Mouse (Mus musculus) CH12.LX (cell line): ENCODE measurements at regions not wholly inside any gene's neighbourhood (a gene's known extent, or its start where the extent isn't known, plus 50 kb on each side); places are given as distances from the start of the nearest gene placed in this dataset.

Source experiments
- DNase-seq: peaks from one replicate; pipeline ENCODE4 v3.0.0-alpha.2; 2013; ENCODE audit errors: extremely low read depth
- H3K27ac ChIP-seq: 2 replicates; pipeline ENCODE4 v1.5.1; 2012; ENCODE audit warnings: low read depth, mild to moderate bottlenecking, control low read depth, moderate library complexity; ENCODE audit not compliant: insufficient read depth
- H3K27me3 ChIP-seq: replicated peaks from 2 replicates; pipeline ENCODE3; 2012; ENCODE audit warnings: inconsistent platforms
- H3K36me3 ChIP-seq, 2 experiments: replicated peaks in 1 of 2; 2 replicates each; pipeline versions ENCODE3 to v1.6.1; 2012; ENCODE audit warnings: inconsistent platforms in 1 of 2, low read length in 1 of 2, mild to moderate bottlenecking in 1 of 2, mixed read lengths in 1 of 2, moderate library complexity in 1 of 2; ENCODE audit not compliant: control insufficient read depth in 1 of 2, insufficient read depth in 1 of 2
- H3K4me1 ChIP-seq, 2 experiments: 2 replicates each; pipeline ENCODE4 v1.6.1; 2012; ENCODE audit warnings: inconsistent platforms in 1 of 2, moderate library complexity in 1 of 2; ENCODE audit not compliant: insufficient read depth in 2 of 2, control insufficient read depth in 1 of 2
- H3K4me2 ChIP-seq: 2 replicates; pipeline ENCODE4 v1.6.1; 2012; ENCODE audit warnings: low read depth, mild to moderate bottlenecking, control low read depth; ENCODE audit not compliant: poor library complexity, insufficient read depth, severe bottlenecking
- H3K4me3 ChIP-seq, 3 experiments: fragments of 150-350 bp in 1 of 3; sonication (generic) in 1 of 3; replicated peaks in 1 of 3; 2 replicates each; pipeline versions ENCODE3 to v1.5.1; 2011 to 2012; ENCODE audit warnings: low read depth in 2 of 3, low read length in 2 of 3, mild to moderate bottlenecking in 2 of 3, moderate library complexity in 2 of 3, control low read depth in 1 of 3, improper control_type of control experiment in 1 of 3, inconsistent platforms in 1 of 3, mixed read lengths in 1 of 3; ENCODE audit not compliant: poor library complexity in 1 of 3
- H3K79me2 ChIP-seq: replicated peaks from 2 replicates; pipeline ENCODE4 v1.6.1; 2012; ENCODE audit warnings: mild to moderate bottlenecking, moderate library complexity; ENCODE audit not compliant: control insufficient read depth, poor library complexity, insufficient read depth, severe bottlenecking; ENCODE audit errors: extremely low read depth
- H3K9ac ChIP-seq: 2 replicates; pipeline ENCODE4 v1.6.1; 2012; ENCODE audit warnings: low read depth, mild to moderate bottlenecking, control low read depth, moderate library complexity; ENCODE audit not compliant: insufficient read depth
- H3K9me3 ChIP-seq: replicated peaks from 2 replicates; pipeline ENCODE3; 2012; ENCODE audit warnings: low read length, inconsistent platforms, mixed read lengths
- BHLHE40 ChIP-seq: IDR thresholded peaks from 2 replicates; pipeline ENCODE4 v1.6.1; 2011; ENCODE audit warnings: mild to moderate bottlenecking, low read depth, low read length, improper control_type of control experiment
- CHD1 ChIP-seq: IDR thresholded peaks from 2 replicates; pipeline ENCODE4 v1.6.1; 2012; ENCODE audit warnings: low read depth, low read length, improper control_type of control experiment, inconsistent platforms
- CTCF ChIP-seq, 2 experiments: IDR thresholded peaks in 1 of 2; conservative IDR thresholded peaks in 1 of 2; 2 replicates each; pipeline ENCODE4 v1.5.1; 2011 to 2012; ENCODE audit warnings: low read depth in 2 of 2, low read length in 2 of 2, improper control_type of control experiment in 1 of 2, inconsistent platforms in 1 of 2, mild to moderate bottlenecking in 1 of 2, moderate library complexity in 1 of 2
- ETS1 ChIP-seq: conservative IDR thresholded peaks from 2 replicates; pipeline ENCODE4 v1.6.1; 2012; ENCODE audit warnings: low read depth, mild to moderate bottlenecking, inconsistent platforms, low read length, improper control_type of control experiment, moderate library complexity
- IRF4 ChIP-seq: IDR thresholded peaks from 2 replicates; pipeline ENCODE4 v1.6.1; 2014; ENCODE audit warnings: low read depth, mild to moderate bottlenecking, inconsistent platforms, low read length, improper control_type of control experiment
- JUND ChIP-seq: conservative IDR thresholded peaks from 2 replicates; pipeline ENCODE4 v1.6.1; 2011; ENCODE audit warnings: low read depth, low read length, improper control_type of control experiment
- KAT2A ChIP-seq: IDR thresholded peaks from 2 replicates; pipeline ENCODE4 v1.6.1; 2012; ENCODE audit warnings: low read length, improper control_type of control experiment, inconsistent platforms; ENCODE audit not compliant: insufficient replicate concordance
- MAFK ChIP-seq: IDR thresholded peaks from 2 replicates; pipeline ENCODE4 v1.6.1; 2011; ENCODE audit warnings: low read length, improper control_type of control experiment; ENCODE audit not compliant: insufficient replicate concordance
- MAX ChIP-seq: IDR thresholded peaks from 2 replicates; pipeline ENCODE4 v1.6.1; 2011; ENCODE audit warnings: low read length, improper control_type of control experiment
- MAZ ChIP-seq: IDR thresholded peaks from 2 replicates; pipeline ENCODE4 v1.6.1; 2012; ENCODE audit warnings: low read depth, mild to moderate bottlenecking, inconsistent platforms, low read length, improper control_type of control experiment, moderate library complexity
- MEF2A ChIP-seq: IDR thresholded peaks from 2 replicates; pipeline ENCODE4 v1.6.1; 2014; ENCODE audit warnings: low read depth, mild to moderate bottlenecking, inconsistent platforms, low read length, improper control_type of control experiment, borderline replicate concordance
- MYC ChIP-seq: IDR thresholded peaks from 2 replicates; pipeline ENCODE4 v1.6.1; 2011; ENCODE audit warnings: low read depth, mild to moderate bottlenecking, improper control_type of control experiment, low read length
- PAX5 ChIP-seq: IDR thresholded peaks from 2 replicates; pipeline ENCODE4 v1.6.1; 2012; ENCODE audit warnings: low read length, inconsistent platforms, mixed read lengths
- POLR2A ChIP-seq: IDR thresholded peaks from 2 replicates; pipeline ENCODE4 v1.6.1; 2011; ENCODE audit warnings: low read depth, mild to moderate bottlenecking, improper control_type of control experiment, low read length
- RAD21 ChIP-seq: IDR thresholded peaks from 2 replicates; pipeline ENCODE4 v1.6.1; 2011; ENCODE audit warnings: low read depth, mild to moderate bottlenecking, low read length, improper control_type of control experiment, moderate library complexity
- RCOR1 ChIP-seq: conservative IDR thresholded peaks from 2 replicates; pipeline ENCODE4 v1.6.1; 2012; ENCODE audit warnings: low read depth, mild to moderate bottlenecking, inconsistent platforms, low read length, improper control_type of control experiment
- TBP ChIP-seq: conservative IDR thresholded peaks from 2 replicates; pipeline ENCODE4 v1.6.1; 2011; ENCODE audit warnings: low read depth, low read length, improper control_type of control experiment
- TCF12 ChIP-seq: IDR thresholded peaks from 2 replicates; pipeline ENCODE4 v1.6.1; 2014; ENCODE audit warnings: low read depth, mild to moderate bottlenecking, inconsistent platforms, low read length, improper control_type of control experiment
- UBTF ChIP-seq: IDR thresholded peaks from 2 replicates; pipeline ENCODE4 v1.6.1; 2012; ENCODE audit warnings: low read depth, mild to moderate bottlenecking, inconsistent platforms, low read length, improper control_type of control experiment, moderate library complexity
- USF2 ChIP-seq: conservative IDR thresholded peaks from 2 replicates; pipeline ENCODE4 v1.6.1; 2011; ENCODE audit warnings: low read depth, low read length, improper control_type of control experiment
- ZMIZ1 ChIP-seq: IDR thresholded peaks from 2 replicates; pipeline ENCODE4 v1.6.1; 2012; ENCODE audit warnings: low read depth, mild to moderate bottlenecking, inconsistent platforms, low read length, improper control_type of control experiment
- ZNF384 ChIP-seq: IDR thresholded peaks from 2 replicates; pipeline ENCODE4 v1.6.1; 2012; ENCODE audit warnings: low read depth, low read length, improper control_type of control experiment, inconsistent platforms
- dilution Hi-C: fragments of 300-500 bp; cut with MboI; formaldehyde crosslinking; loops from 2 replicates; pipeline ENCODE4 v1.14.3; 2020; ENCODE audit warnings: low sequenced_read_pairs; ENCODE audit not compliant: extremely low pct_unique_long_range_greater_than_20kb, extremely low pct_ligation_motif_present
- in situ Hi-C: fragments of 300-500 bp; cut with MboI; formaldehyde crosslinking; loops from 3 replicates; pipeline ENCODE4 v1.14.3; 2019; ENCODE audit warnings: low sequenced_read_pairs, low pct_ligation_motif_present, low pct_unique_long_range_greater_than_20kb, mixed read lengths

- no peak overlapping the region for H3K27ac ChIP-seq
- TF ChIP-seq RCOR1 (no peak), CTCF (conservative IDR thresholded peaks at IDR 0.05 in 1 of 2, IDR thresholded peaks at IDR 0.05 in 1 of 2; ENCODE audit: low read depth in 2 of 2, low read length in 2 of 2) (no peak), USF2 (no peak)
- TF ChIP-seq, all 38 proteins: peak for 0
- H3K4me3 ChIP-seq = no peak overlapping the region
Measured at GRCm38 (mm10) chr17:15890595-15891140, 59.8 kb upstream of the Rgmb start.

DNA sequence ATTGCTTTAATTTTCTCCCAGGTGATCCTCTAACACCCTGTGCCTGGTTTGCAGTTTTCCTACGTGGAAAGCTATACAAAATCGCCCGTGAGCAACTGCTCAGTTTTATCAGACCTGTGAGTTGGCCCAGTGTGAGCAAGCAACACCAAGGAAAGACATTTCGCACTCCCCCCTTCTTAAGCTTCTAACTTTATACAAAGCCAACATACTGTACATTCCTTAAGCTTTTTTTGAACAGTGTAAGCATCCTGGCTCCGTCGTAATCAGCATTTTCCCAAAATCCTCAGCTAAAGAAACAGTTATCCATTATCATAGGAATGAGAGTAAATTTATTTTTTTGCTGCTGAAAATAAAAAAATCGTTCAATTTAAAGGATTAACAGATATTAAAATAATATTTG is 52.0 kb upstream of the Rgmb start:
- peaks cover 2 to 22% of the 10 kb centered on the region in 2 experiments; a peak in 2 of 4 replicates for H3K4me1 ChIP-seq
- no peak overlapping the region for H3K4me2 ChIP-seq
- H3K27me3 ChIP-seq = no peaks in the 10 kb centered on the region
- no peak overlapping the region for H3K4me3 ChIP-seq
- no peaks in the 10 kb centered on the region for H3K9me3 ChIP-seq
- no peak overlapping the region for H3K9ac ChIP-seq
- H3K79me2 ChIP-seq = no peaks in the 10 kb centered on the region
- no peak overlapping the region for H3K27ac ChIP-seq
- in situ Hi-C loops = no loop called here
- DNase-seq = no peak
- dilution Hi-C loops = no loop called here
- no peaks in the 10 kb centered on the region for H3K36me3 ChIP-seq
- TF ChIP-seq MAFK (no peak), TBP (no peak), MEF2A (no peak), ETS1 (no peak), RAD21 (no peak), ZNF384 (no peak), PAX5 (no peak), ZMIZ1 (no peak), MYC (no peak), TCF12 (no peak), JUND (no peak), IRF4 (no peak), CHD1 (no peak), MAZ (no peak), CTCF (conservative IDR thresholded peaks at IDR 0.05 in 1 of 2, IDR thresholded peaks at IDR 0.05 in 1 of 2; ENCODE audit: low read depth in 2 of 2, low read length in 2 of 2) (no peak), MAX (no peak), POLR2A (no peak), BHLHE40 (no peak), UBTF (no peak), KAT2A (no peak)

More at GRCm38 (mm10) chr17:15890595-15891140, 59.8 kb upstream of the Rgmb start:
- Histone ChIP-seq H3K9me3 (no peaks in the 10 kb centered on the region), H3K79me2 (no peaks in the 10 kb centered on the region), H3K9ac (no peak overlapping the region), H3K4me2 (no peak overlapping the region), H3K4me1 (peaks cover 0 to 3% of the 10 kb centered on the region in 2 experiments; a peak in 1 of 4 replicates), H3K36me3 (no peaks in the 10 kb centered on the region), H3K27me3 (no peaks in the 10 kb centered on the region)
- dilution Hi-C loops (no loop called here), in situ Hi-C loops (no loop called here)
- no peak for DNase-seq
